Mouse (Mus musculus): ENCODE results near the gene Barx2. TPM values are rescaled to one million over a fixed set of nuclear protein-coding genes. Genes with fewer than 3 reads are reported as not detected.

Gene Barx2
- polyA plus RNA-seq, 1 experiment from 2014 or later = 0.39 TPM

DNA sequence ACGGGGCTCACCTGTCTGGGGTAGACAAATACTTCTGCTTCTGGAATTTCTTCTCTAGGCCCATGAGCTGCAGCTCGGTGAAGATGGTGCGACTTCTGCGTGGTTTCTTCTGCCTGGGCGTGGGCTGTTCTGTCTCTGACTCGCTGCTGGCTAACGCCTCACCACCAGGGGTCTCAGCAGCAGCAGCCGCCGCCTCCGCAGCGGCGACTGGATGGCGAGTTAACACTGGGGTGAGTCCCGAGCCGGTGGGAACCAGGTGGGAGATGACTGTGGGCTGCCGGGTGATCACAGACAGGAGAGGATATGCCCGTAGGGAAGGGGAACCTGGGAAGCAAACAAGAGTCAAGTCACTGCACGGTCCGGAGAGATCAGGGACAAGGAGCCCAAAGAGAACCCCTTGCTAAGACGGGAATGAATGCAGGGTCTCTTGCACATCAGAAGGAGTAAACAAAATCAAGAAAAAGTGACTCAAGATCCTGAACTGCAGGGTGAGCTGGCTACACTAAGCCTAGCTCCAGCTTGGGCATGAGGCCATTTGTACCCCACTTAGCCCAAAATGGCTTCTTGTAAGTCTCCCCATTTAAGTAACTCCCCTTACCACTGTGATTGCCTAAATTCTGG lies 54.4 kb downstream of the Barx2 start:
- 0 out of 2 replicates have a peak, but pooled peaks cover 3% of the 10 kb centered on the region for H3K4me1 ChIP-seq (ENCODE audit: insufficient read depth, low read depth, low read length)
- WGBS = 6% methylated on average over 20 of the region's 20 CpGs
- ATAC-seq (no peak), DNase-seq (ENCODE audit: low spot score) (no peak)
- H3K27ac ChIP-seq (ENCODE audit: low read length) = no peak overlapping the region
- H3K36me3 ChIP-seq (ENCODE audit: insufficient read depth, low read length) = no peaks in the 10 kb centered on the region
- no peaks in the 10 kb centered on the region for H3K27me3 ChIP-seq (replicated peaks; ENCODE audit: insufficient read depth, low read length)
- no peak overlapping the region for H3K9ac ChIP-seq (replicated peaks; ENCODE audit: low read depth)
- TF ChIP-seq CTCF (IDR thresholded peaks at IDR 0.05) (peak; percentile 66), EP300 (IDR thresholded peaks at IDR 0.05) (no peak)
- H3K4me2 ChIP-seq (replicated peaks; ENCODE audit: low read depth, low read length) = no peak overlapping the region; the same call in 1 of the 2 replicates
- H3K4me3 ChIP-seq (ENCODE audit: low read depth, low read length) = no peak overlapping the region
- no peaks in the 10 kb centered on the region for H3K9me3 ChIP-seq (ENCODE audit: low read length)

DNA sequence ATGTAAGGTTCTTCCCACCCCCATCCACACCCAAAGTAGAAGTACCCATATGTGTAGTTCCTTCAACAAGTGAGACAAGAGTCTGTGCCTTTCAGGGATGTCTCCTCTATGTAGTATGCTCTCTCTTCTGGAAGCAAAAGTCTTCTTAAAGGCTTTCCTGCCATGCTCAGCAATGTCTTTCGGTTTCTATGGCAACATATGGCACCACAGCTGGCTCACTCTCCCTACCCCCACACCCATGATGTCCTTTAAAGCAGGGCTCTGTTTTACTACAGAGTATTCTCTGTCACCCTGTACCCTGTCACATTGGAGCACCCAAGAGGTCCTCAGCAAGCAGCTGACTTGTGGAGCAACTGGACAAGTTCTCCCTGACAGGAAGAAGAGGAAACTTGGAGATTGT lies 55.8 kb downstream of the Barx2 start:
- H3K4me3 ChIP-seq (ENCODE audit: low read depth, low read length) = no peak overlapping the region
- H3K4me2 ChIP-seq (replicated peaks; ENCODE audit: low read depth, low read length) = no peak overlapping the region
- no peak for DNase-seq (ENCODE audit: low spot score)
- no peak for TF ChIP-seq EP300 (IDR thresholded peaks at IDR 0.05)
- no peak for TF ChIP-seq CTCF (IDR thresholded peaks at IDR 0.05)
- H3K9me3 ChIP-seq (ENCODE audit: low read length) = no peaks in the 10 kb centered on the region
- WGBS = 87% methylated on average over 1 of the region's 1 CpGs
- H3K36me3 ChIP-seq (ENCODE audit: insufficient read depth, low read length) = no peaks in the 10 kb centered on the region
- no peak overlapping the region for H3K9ac ChIP-seq (replicated peaks; ENCODE audit: low read depth)
- ATAC-seq = no peak
- 0 out of 2 replicates have a peak, but pooled peaks cover 3% of the 10 kb centered on the region for H3K4me1 ChIP-seq (ENCODE audit: insufficient read depth, low read depth, low read length)
- no peaks in the 10 kb centered on the region for H3K27me3 ChIP-seq (replicated peaks; ENCODE audit: insufficient read depth, low read length)
- H3K27ac ChIP-seq (ENCODE audit: low read length) = no peak overlapping the region

DNA sequence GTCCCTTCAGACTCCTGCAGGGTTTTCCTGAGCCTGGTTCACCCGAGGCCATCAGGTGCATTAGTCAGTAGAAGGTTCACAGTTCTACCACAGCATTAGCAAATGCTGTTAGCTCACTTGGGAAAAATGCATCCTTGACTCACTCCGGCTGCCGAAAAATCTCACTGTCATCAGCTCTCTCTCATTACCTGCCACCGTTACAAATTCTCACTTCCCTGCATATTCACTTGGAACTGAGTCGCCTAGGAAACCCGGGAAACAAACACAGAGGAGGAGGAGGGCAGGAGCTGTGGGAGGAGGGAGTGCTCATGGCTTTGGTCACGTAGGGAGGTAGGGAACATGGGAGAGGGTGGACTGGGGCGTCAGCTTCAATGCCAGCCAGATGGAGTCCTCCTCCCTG lies 56.8 kb downstream of the Barx2 start:
- Histone ChIP-seq H3K9ac (replicated peaks; ENCODE audit: low read depth) (no peak overlapping the region), H3K9me3 (ENCODE audit: low read length) (no peaks in the 10 kb centered on the region), H3K4me3 (ENCODE audit: low read depth, low read length) (no peak overlapping the region), H3K36me3 (ENCODE audit: insufficient read depth, low read length) (no peaks in the 10 kb centered on the region), H3K4me1 (ENCODE audit: insufficient read depth, low read depth, low read length) (0 out of 2 replicates have a peak, but pooled peaks cover 3% of the 10 kb centered on the region), H3K27ac (ENCODE audit: low read length) (no peak overlapping the region), H3K27me3 (replicated peaks; ENCODE audit: insufficient read depth, low read length) (no peaks in the 10 kb centered on the region), H3K4me2 (replicated peaks; ENCODE audit: low read depth, low read length) (no peak overlapping the region)
- 26% methylated on average over 8 of the region's 8 CpGs for WGBS
- no peak for TF ChIP-seq EP300 (IDR thresholded peaks at IDR 0.05)
- no peak for TF ChIP-seq CTCF (IDR thresholded peaks at IDR 0.05)
- ATAC-seq = no peak
- DNase-seq (ENCODE audit: low spot score) = no peak

DNA sequence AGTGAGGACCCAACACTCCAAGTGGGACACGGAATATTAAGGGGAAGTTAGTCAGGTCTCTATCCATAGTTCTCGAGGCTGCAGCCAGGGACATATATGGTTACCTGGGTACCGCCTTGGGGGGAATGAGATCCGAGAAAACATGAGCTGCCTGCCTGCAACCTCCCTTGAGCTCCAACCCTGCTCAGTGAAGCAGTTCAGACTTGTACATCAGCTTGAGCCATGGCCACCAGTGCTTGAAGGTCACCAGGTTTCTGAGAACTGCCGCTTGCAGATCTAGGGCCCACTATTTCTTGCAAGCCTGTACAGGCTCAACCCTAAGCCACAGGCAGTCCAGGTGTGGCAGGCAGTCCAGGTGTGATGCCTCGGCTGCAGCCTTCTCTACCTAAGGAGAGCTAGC lies 57.6 kb downstream of the Barx2 start:
- Histone ChIP-seq H3K4me2 (replicated peaks; ENCODE audit: low read depth, low read length) (no peak overlapping the region), H3K27me3 (replicated peaks; ENCODE audit: insufficient read depth, low read length) (no peaks in the 10 kb centered on the region), H3K9ac (replicated peaks; ENCODE audit: low read depth) (no peak overlapping the region), H3K4me1 (ENCODE audit: insufficient read depth, low read depth, low read length) (0 out of 2 replicates have a peak, but pooled peaks cover 3% of the 10 kb centered on the region), H3K9me3 (ENCODE audit: low read length) (no peaks in the 10 kb centered on the region), H3K4me3 (ENCODE audit: low read depth, low read length) (no peak overlapping the region), H3K36me3 (ENCODE audit: insufficient read depth, low read length) (no peaks in the 10 kb centered on the region), H3K27ac (ENCODE audit: low read length) (no peak overlapping the region)
- ATAC-seq = no peak
- TF ChIP-seq EP300 (IDR thresholded peaks at IDR 0.05) = no peak
- TF ChIP-seq CTCF (IDR thresholded peaks at IDR 0.05) = no peak
- 81% methylated on average over 6 of the region's 6 CpGs for WGBS
- DNase-seq (ENCODE audit: low spot score) = no peak

DNA sequence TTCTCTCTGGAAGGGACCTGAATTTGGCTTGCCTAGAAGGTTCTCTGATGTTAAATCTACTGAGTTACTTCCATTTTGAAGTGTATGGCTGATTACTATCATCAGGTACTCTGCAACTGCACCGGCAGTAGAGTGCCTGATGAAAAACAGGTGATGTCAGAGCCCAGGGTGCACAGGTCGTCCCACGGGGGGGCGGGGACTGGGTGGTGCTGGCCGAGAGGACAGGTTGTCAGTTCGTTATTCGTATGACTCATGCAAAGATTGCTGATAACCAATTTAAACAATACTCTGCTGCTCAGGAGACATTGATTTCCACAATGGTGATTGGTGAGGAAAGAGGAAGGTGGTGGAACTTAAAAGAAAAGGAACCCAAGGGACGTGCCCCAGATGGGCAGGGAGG lies 61.6 kb downstream of the Barx2 start:
- ATAC-seq = no peak

DNA sequence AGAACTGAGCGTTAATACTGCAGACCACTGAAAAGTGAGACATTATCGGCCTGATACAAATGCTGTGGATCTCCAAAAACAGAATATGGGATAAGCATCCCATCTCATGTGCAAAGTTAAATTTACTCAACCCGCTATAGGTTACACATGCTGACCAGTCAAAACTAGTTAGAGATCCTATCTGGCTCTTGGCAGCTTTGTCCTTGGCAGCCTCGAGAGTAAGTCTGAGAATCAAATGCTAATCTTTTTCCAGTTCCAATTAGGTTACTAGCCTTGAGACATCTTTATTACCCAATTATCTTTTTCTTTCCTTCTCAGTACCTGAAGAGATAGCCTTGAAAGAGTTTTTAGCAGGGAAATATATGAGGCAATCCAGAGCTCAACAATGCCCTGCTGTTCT lies 62.6 kb downstream of the Barx2 start:
- ATAC-seq (no peak), DNase-seq (ENCODE audit: low spot score) (no peak)
- TF ChIP-seq EP300 (IDR thresholded peaks at IDR 0.05) = no peak
- TF ChIP-seq CTCF (IDR thresholded peaks at IDR 0.05) = no peak
- Histone ChIP-seq H3K4me1 (ENCODE audit: insufficient read depth, low read depth, low read length) (no peaks in the 10 kb centered on the region), H3K36me3 (ENCODE audit: insufficient read depth, low read length) (no peaks in the 10 kb centered on the region), H3K27ac (ENCODE audit: low read length) (no peak overlapping the region), H3K4me2 (replicated peaks; ENCODE audit: low read depth, low read length) (no peak overlapping the region), H3K27me3 (replicated peaks; ENCODE audit: insufficient read depth, low read length) (no peaks in the 10 kb centered on the region), H3K9me3 (ENCODE audit: low read length) (no peaks in the 10 kb centered on the region), H3K9ac (replicated peaks; ENCODE audit: low read depth) (no peak overlapping the region), H3K4me3 (ENCODE audit: low read depth, low read length) (no peak overlapping the region)
- WGBS = 90% methylated on average over 4 of the region's 4 CpGs

More for the DNA sequence above, 61.6 kb downstream of the Barx2 start:
- Histone ChIP-seq H3K4me1 (ENCODE audit: insufficient read depth, low read depth, low read length) (no peaks in the 10 kb centered on the region), H3K4me3 (ENCODE audit: low read depth, low read length) (no peak overlapping the region), H3K9me3 (ENCODE audit: low read length) (no peaks in the 10 kb centered on the region), H3K9ac (replicated peaks; ENCODE audit: low read depth) (no peak overlapping the region), H3K27ac (ENCODE audit: low read length) (no peak overlapping the region), H3K27me3 (replicated peaks; ENCODE audit: insufficient read depth, low read length) (no peaks in the 10 kb centered on the region), H3K4me2 (replicated peaks; ENCODE audit: low read depth, low read length) (no peak overlapping the region), H3K36me3 (ENCODE audit: insufficient read depth, low read length) (no peaks in the 10 kb centered on the region)
- TF ChIP-seq EP300 (IDR thresholded peaks at IDR 0.05) = no peak
- TF ChIP-seq CTCF (IDR thresholded peaks at IDR 0.05) = no peak
- DNase-seq (ENCODE audit: low spot score) = no peak
- 41% methylated on average over 8 of the region's 8 CpGs for WGBS
